Mouse (Mus musculus) hindbrain, embryonic 13.5 days (tissue): ENCODE data around the gene Ucp1. TPM values are rescaled to one million over a fixed set of nuclear protein-coding genes. Genes with fewer than 3 reads are reported as not detected.

Experiments
- ATAC-seq: fragments of 200-750 bp; cut with Nextera tagmentation; 2 replicates; pipeline ENCODE4 v1.8.0; 2017; ENCODE audit warnings: moderate TSS enrichment; ENCODE audit not compliant: low FRiP score
- H3K27ac ChIP-seq: fragments of 300-500 bp; sonication (generic); 2 replicates; pipeline ENCODE4 v1.5.1; 2015; ENCODE audit warnings: inconsistent platforms, mild to moderate bottlenecking, moderate library complexity
- H3K27me3 ChIP-seq: fragments of 300-500 bp; sonication (generic); 2 replicates; pipeline ENCODE4 v1.6.1; 2015; ENCODE audit warnings: mild to moderate bottlenecking, inconsistent platforms
- H3K36me3 ChIP-seq: fragments of 300-500 bp; sonication (generic); 2 replicates; pipeline ENCODE4 v1.6.1; 2015; ENCODE audit warnings: mild to moderate bottlenecking, inconsistent platforms
- H3K4me1 ChIP-seq: fragments of 300-500 bp; sonication (generic); replicated peaks from 2 replicates; pipeline ENCODE4 v1.6.1; 2015; ENCODE audit warnings: inconsistent platforms
- H3K4me2 ChIP-seq: fragments of 300-500 bp; sonication (generic); 2 replicates; pipeline ENCODE4 v1.6.1; 2015; ENCODE audit warnings: inconsistent platforms, mild to moderate bottlenecking, moderate library complexity
- H3K4me3 ChIP-seq: fragments of 300-500 bp; sonication (generic); 2 replicates; pipeline ENCODE4 v1.5.1; 2015; ENCODE audit warnings: mild to moderate bottlenecking, inconsistent platforms
- H3K9ac ChIP-seq: fragments of 300-500 bp; sonication (generic); 2 replicates; pipeline ENCODE4 v1.6.1; 2015; ENCODE audit warnings: mild to moderate bottlenecking, inconsistent platforms
- H3K9me3 ChIP-seq: fragments of 300-500 bp; sonication (generic); 2 replicates; pipeline ENCODE4 v1.6.1; 2016; ENCODE audit warnings: inconsistent platforms
- WGBS: fragments of 180-500 bp; shearing (Covaris S2); methylation state at CpG from one replicate; pipeline ENCODE4 v1.1.7; 2015; 5-methylcytosine and 5-hydroxymethylcytosine counted together
- polyA plus RNA-seq: library from polyadenylated mRNA; unstranded; fragments of >200 nt; fragmentation: Nextera tagmentation; extraction: Ambion mirVana; gene quantifications from 2 replicates; pipeline ENCODE4 v1.2.1, GENCODE M21; 2015

Ucp1 gene
- 0.12 and 0.30 TPM in 2 replicates for polyA plus RNA-seq

GRCm38 (mm10) chr8:83290176-83290575 is at the start of gene Ucp1:
Ucp1 (plus strand) TSS chr8:83290352.
- Histone ChIP-seq H3K9ac (no peak within 1 kb of the TSS), H3K4me1 (peaks cover 8% of the 10 kb centered on the region), H3K27ac (no peak within 1 kb of the TSS), H3K4me2 (peak within 1 kb of the TSS; percentile 51), H3K4me3 (peak within 1 kb of the TSS; percentile 13; the same call in 1 of the 2 replicates), H3K27me3 (peaks cover 28% of the 10 kb centered on the region), H3K9me3 (no peaks in the 10 kb centered on the region), H3K36me3 (no peaks in the 10 kb centered on the region; the same call in 1 of the 2 replicates)
- ATAC-seq, result peak; percentile 46; the same call in 1 of the 2 replicates
- WGBS, result 6% methylated on average over 20 of the region's 20 CpGs

GRCm38 (mm10) chr8:83244151-83244550 is 46.0 kb upstream of the Ucp1 start:
- no peaks in the 10 kb centered on the region for H3K9me3 ChIP-seq
- WGBS, result 95% methylated on average over 7 of the region's 7 CpGs
- H3K4me1 ChIP-seq, result peaks cover 6% of the 10 kb centered on the region; the same call in 1 of the 2 replicates
- no peak overlapping the region for H3K4me3 ChIP-seq
- H3K4me2 ChIP-seq, result no peak overlapping the region
- no peak for ATAC-seq
- no peak overlapping the region for H3K27ac ChIP-seq
- H3K9ac ChIP-seq, result no peak overlapping the region
- peaks cover 49% of the 10 kb centered on the region for H3K36me3 ChIP-seq
- no peaks in the 10 kb centered on the region for H3K27me3 ChIP-seq

GRCm38 (mm10) chr8:83250858-83251257 is 39.3 kb upstream of the Ucp1 start:
- H3K4me3 ChIP-seq, result no peak overlapping the region
- no peak for ATAC-seq

DNA sequence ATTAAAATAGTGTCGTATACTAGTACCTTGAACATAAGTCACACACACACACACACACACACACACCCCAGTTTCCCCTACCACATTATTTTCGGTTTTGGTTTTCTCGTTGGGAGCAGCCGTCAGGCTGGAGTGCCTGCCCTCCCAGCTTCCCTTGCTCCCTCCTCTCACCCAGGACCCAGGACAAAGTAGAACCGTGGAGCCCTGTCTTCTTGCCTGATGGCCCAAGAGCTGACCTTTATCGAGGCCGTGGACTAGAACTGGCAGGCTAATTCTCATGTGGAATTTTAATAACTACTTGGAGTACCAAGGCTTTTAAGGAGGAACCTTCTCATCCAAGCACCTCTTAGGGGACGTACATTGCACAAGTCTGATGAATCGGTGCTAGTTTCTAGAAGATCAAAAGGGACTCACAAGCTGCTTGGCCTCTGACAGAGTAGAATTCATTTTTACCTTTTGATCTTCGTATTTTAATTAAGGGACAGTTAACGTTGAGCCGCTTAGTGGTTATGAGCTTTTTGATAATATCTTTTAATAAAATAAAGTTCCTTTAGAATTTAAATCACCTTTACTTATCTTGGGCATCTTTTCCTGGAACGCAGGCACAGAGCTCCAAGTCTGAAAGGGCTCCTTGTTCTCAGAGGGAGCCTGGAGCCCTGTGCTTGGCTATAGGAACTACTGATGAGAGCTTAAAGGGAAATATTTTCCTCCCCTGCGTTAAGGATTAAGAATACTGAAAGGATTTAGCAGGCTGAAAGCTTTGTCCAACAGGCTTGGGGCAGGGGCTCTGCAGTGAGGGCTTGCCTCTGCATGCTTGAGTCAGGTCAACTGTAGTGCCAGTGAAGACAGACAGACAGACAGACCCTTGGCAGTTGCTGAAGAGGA is 38.5 kb upstream of the Ucp1 start:
- WGBS, result 84% methylated on average over 14 of the region's 14 CpGs
- Histone ChIP-seq H3K27me3 (no peaks in the 10 kb centered on the region), H3K9me3 (no peaks in the 10 kb centered on the region), H3K36me3 (peaks cover 61% of the 10 kb centered on the region), H3K4me1 (no peaks in the 10 kb centered on the region), H3K9ac (no peak overlapping the region), H3K4me2 (no peak overlapping the region), H3K4me3 (no peak overlapping the region), H3K27ac (no peak overlapping the region)
- ATAC-seq, result no peak

More at GRCm38 (mm10) chr8:83250858-83251257, 39.3 kb upstream of the Ucp1 start:
- Histone ChIP-seq H3K4me1 (no peaks in the 10 kb centered on the region), H3K27me3 (no peaks in the 10 kb centered on the region), H3K9ac (no peak overlapping the region), H3K9me3 (no peaks in the 10 kb centered on the region), H3K4me2 (no peak overlapping the region), H3K36me3 (peaks cover 55% of the 10 kb centered on the region), H3K27ac (no peak overlapping the region)
- WGBS, result 93% methylated on average over 6 of the region's 6 CpGs

GRCm38 (mm10) chr8:83252791-83253190 is 37.4 kb upstream of the Ucp1 start:
- Histone ChIP-seq H3K4me3 (no peak overlapping the region), H3K36me3 (peaks cover 73% of the 10 kb centered on the region), H3K27ac (no peak overlapping the region), H3K9ac (no peak overlapping the region), H3K9me3 (no peaks in the 10 kb centered on the region), H3K4me2 (no peak overlapping the region), H3K27me3 (no peaks in the 10 kb centered on the region), H3K4me1 (no peaks in the 10 kb centered on the region)
- no peak for ATAC-seq
- WGBS, result 85% methylated on average over 5 of the region's 5 CpGs

DNA sequence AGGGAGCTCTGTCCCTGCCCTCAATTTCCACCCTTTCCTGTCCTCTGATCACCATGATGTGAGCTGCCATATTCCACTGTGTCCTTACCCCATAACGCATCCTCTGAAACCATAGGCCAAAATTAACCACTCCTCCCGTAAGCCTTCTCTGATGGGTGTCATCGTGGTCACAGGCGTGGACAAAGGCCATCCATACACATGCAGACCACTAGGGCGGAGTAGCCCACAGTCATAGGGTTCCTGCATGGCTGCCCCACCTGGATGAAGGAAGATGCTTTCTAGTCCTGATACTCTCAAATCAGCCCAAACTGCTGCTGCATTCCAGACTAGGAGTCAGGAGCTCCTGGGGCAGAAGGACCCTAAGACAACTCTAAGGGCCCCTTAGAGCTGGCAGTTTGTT is 32.5 kb upstream of the Ucp1 start:
- H3K27ac ChIP-seq, result no peak overlapping the region

DNA sequence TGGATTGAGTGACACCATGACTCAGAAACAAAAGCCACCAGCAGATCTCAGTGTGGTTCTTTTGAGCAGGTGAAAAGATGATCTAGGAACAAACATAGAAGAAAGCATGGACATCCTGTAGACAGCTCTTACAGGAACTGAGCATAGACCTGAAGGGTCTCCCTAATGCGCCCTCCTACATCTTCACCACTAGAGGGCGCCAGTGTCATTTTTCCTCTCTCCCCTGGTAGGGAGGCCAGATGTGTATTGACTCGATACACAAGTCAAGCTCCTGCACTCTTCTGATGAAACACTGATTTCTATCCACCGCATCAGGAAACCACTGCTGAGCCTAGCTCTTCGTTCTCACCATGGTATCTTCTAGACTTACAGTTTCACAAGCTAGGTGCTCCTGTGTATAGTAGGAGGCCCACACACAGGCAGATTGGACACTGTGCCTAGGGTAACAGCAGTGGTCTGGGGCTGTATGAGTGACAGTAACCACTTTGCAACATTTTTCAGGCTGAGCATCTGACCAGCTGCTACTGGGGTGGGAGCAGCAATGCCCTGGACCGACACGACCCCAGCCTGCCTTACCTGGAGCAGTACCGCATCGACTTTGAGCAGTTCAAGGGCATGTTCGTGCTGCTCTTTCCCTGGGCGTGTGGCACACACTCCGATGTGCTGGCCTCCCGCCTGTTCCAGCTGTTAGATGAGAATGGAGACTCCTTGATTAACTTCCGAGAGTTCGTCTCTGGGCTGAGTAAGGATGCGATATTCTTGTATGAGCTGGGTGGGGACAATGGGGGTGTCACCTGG is 29.5 kb upstream of the Ucp1 start:
- Histone ChIP-seq H3K27me3 (no peaks in the 10 kb centered on the region), H3K4me2 (no peak overlapping the region), H3K36me3 (peaks cover 74% of the 10 kb centered on the region), H3K4me3 (no peak overlapping the region), H3K27ac (no peak overlapping the region), H3K9me3 (no peaks in the 10 kb centered on the region), H3K4me1 (no peaks in the 10 kb centered on the region), H3K9ac (no peak overlapping the region)
- 75% methylated on average over 16 of the region's 16 CpGs for WGBS
- ATAC-seq, result peak; percentile 88

More for the DNA sequence above, 32.5 kb upstream of the Ucp1 start:
- no peak overlapping the region for H3K4me2 ChIP-seq
- ATAC-seq, result no peak
- WGBS, result 96% methylated on average over 5 of the region's 5 CpGs
- no peaks in the 10 kb centered on the region for H3K4me1 ChIP-seq
- H3K4me3 ChIP-seq, result no peak overlapping the region
- no peak overlapping the region for H3K9ac ChIP-seq
- H3K27me3 ChIP-seq, result no peaks in the 10 kb centered on the region
- peaks cover 81% of the 10 kb centered on the region for H3K36me3 ChIP-seq
- no peaks in the 10 kb centered on the region for H3K9me3 ChIP-seq

DNA sequence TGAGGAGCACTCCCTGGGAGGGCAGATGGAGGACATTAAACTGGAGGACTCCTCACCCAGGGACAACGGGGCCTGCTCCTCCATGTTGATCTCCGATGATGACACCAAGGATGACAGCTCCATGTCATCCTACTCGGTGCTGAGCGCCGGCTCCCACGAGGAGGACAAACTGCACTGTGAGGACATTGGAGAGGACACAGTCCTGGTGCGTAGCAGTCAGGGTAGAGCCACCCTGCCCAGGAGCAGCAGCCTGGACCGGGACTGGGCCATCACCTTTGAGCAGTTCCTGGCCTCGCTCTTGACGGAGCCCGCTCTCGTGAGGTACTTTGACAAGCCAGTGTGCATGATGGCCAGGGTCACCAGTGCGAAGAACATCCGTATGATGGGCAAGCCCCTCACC is 19.0 kb upstream of the Ucp1 start:
- Histone ChIP-seq H3K9me3 (no peaks in the 10 kb centered on the region), H3K4me2 (no peak overlapping the region), H3K27ac (no peak overlapping the region), H3K27me3 (no peaks in the 10 kb centered on the region), H3K4me3 (no peak overlapping the region), H3K36me3 (peaks cover 58% of the 10 kb centered on the region), H3K9ac (no peak overlapping the region), H3K4me1 (no peaks in the 10 kb centered on the region)
- no peak for ATAC-seq
- WGBS, result 95% methylated on average over 14 of the region's 14 CpGs

DNA sequence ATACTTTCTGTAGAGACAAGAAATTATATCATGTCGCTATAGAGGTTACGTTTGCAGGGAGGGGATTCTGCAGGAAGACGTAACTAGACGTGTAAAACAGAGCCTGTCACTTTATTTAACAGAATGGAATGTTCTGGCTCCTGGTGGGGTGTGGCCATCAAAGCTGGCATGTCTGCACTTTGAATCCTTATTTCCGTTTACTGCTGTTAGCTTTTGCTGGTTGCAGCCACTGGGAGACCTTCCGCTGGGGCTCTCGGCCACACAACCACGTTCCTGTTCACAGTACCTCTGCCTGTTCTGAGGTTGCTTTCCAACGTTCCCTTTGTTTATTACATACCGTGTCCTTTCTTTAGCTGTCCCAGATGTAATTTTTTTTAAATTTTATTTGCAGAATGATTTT is 17.7 kb upstream of the Ucp1 start:
- no peaks in the 10 kb centered on the region for H3K9me3 ChIP-seq
- peaks cover 46% of the 10 kb centered on the region for H3K36me3 ChIP-seq
- H3K9ac ChIP-seq, result no peak overlapping the region
- H3K27me3 ChIP-seq, result no peaks in the 10 kb centered on the region
- no peak overlapping the region for H3K27ac ChIP-seq
- no peak for ATAC-seq
- WGBS, result 87% methylated on average over 10 of the region's 10 CpGs
- no peak overlapping the region for H3K4me2 ChIP-seq
- H3K4me3 ChIP-seq, result no peak overlapping the region
- H3K4me1 ChIP-seq, result no peaks in the 10 kb centered on the region

DNA sequence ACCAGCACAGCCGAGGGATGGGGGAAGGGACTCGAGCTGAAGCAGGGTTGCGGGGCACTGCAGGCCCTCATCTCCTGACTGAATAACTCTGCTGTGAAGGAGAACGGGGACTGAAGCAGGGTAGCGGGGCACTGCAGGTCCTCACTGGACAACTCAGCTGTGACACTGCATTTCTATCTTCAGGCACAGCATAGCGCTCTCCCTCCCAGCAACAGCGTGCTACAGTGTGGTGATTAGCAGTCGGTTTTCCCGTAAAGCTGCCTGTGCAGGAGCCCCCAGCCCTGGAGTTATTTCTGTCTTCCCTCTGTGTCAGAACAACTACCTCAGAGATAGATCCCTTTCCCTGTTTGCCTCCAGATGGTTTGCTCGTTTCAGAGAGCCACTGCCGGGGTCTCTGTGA is 15.7 kb upstream of the Ucp1 start:
- H3K9ac ChIP-seq, result no peak overlapping the region
- no peaks in the 10 kb centered on the region for H3K9me3 ChIP-seq
- no peak overlapping the region for H3K4me2 ChIP-seq
- H3K27me3 ChIP-seq, result no peaks in the 10 kb centered on the region
- H3K27ac ChIP-seq, result no peak overlapping the region
- peaks cover 28% of the 10 kb centered on the region for H3K36me3 ChIP-seq
- no peak for ATAC-seq
- WGBS, result 73% methylated on average over 11 of the region's 11 CpGs
- no peaks in the 10 kb centered on the region for H3K4me1 ChIP-seq
- no peak overlapping the region for H3K4me3 ChIP-seq

DNA sequence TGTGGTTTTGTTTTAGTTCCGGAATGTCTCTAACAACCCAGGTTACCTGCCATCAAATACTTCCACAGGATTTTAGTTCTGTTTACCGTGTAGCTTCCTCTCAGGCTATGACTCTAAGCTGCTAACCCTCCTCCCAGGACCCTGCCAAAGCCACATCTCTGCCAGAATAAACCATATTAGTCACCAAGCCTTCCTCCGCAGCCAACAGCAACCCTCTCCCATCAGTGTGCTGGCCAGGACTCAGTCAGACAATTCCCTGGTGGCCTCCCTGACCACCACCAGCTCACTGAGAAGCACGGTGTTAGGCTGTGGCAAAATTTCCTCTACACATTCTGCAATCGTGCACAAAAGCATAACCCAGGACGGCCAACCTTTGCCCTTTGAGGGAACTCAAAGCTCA is 11.7 kb upstream of the Ucp1 start:
- 91% methylated on average over 6 of the region's 6 CpGs for WGBS
- Histone ChIP-seq H3K27me3 (no peaks in the 10 kb centered on the region), H3K4me3 (no peak overlapping the region), H3K4me1 (no peaks in the 10 kb centered on the region), H3K36me3 (peaks cover 8% of the 10 kb centered on the region), H3K4me2 (no peak overlapping the region), H3K9me3 (no peaks in the 10 kb centered on the region), H3K27ac (no peak overlapping the region), H3K9ac (no peak overlapping the region)
- ATAC-seq, result no peak

GRCm38 (mm10) chr8:83285391-83285790 is 4.8 kb upstream of the Ucp1 start:
- no peak overlapping the region for H3K4me3 ChIP-seq
- no peaks in the 10 kb centered on the region for H3K9me3 ChIP-seq
- no peak overlapping the region for H3K4me2 ChIP-seq
- H3K27me3 ChIP-seq, result peaks cover 17% of the 10 kb centered on the region
- peaks cover 7% of the 10 kb centered on the region for H3K4me1 ChIP-seq
- no peak overlapping the region for H3K9ac ChIP-seq
- 81% methylated on average over 8 of the region's 8 CpGs for WGBS
- peaks cover 3% of the 10 kb centered on the region for H3K36me3 ChIP-seq
- no peak for ATAC-seq
- H3K27ac ChIP-seq, result no peak overlapping the region
